Mouse (Mus musculus) brain, embryonic 14.5 days (tissue): ENCODE measurements at regions not wholly inside any gene's neighbourhood (a gene's known extent, or its start where the extent isn't known, plus 50 kb on each side); places are given as distances from the start of the nearest gene placed in this dataset.

ENCODE experiments used
- CTCF ChIP-seq: fragments of 200-500 bp; IDR thresholded peaks from 2 replicates; pipeline ENCODE4 v1.5.1; 2012; ENCODE audit warnings: inconsistent platforms, mild to moderate bottlenecking, moderate library complexity, borderline replicate concordance; ENCODE audit not compliant: insufficient read depth, insufficient read length; ENCODE audit errors: extremely low read depth
- POLR2A ChIP-seq: fragments of 200-500 bp; IDR thresholded peaks from 2 replicates; pipeline ENCODE4 v1.6.1; 2012; ENCODE audit warnings: mild to moderate bottlenecking, inconsistent platforms, borderline replicate concordance; ENCODE audit not compliant: poor library complexity, insufficient read depth, insufficient read length, severe bottlenecking; ENCODE audit errors: extremely low read depth

- TF ChIP-seq CTCF (no peak), POLR2A (no peak)
Measured at GRCm38 (mm10) chr12:54572866-54573265, 83.5 kb downstream of the Sptssa start.
